Mouse (Mus musculus): Measurements from ENCODE around the gene Pla2g5. TPM values are rescaled to one million over a fixed set of nuclear protein-coding genes. Genes with fewer than 3 reads are reported as not detected.
A peak's percentile ranks its signal among the peaks of the same experiment; 100 is the strongest.
"Not testable (repeated sequence)": the region's sequence is repeated elsewhere in the genome, so short reads cannot be mapped to it uniquely, and the experiment has no call there.

Pla2g5 gene
- polyA plus RNA-seq, 1 experiment from 2014 or later = 0.59 TPM

GRCm38 (mm10) chr4:138878783-138879182, 15.5 kb upstream of the Pla2g5 start:
- H3K4me2 ChIP-seq (replicated peaks) = no peak overlapping the region
- H3K4me1 ChIP-seq (replicated peaks) = peaks cover 12% of the 10 kb centered on the region; the same call in 1 of the 2 replicates
- H3K4me3 ChIP-seq (replicated peaks) = no peak overlapping the region
- 73% methylated on average over 8 of the region's 8 CpGs for WGBS
- no peak for ATAC-seq
- H3K9me3 ChIP-seq = no peaks in the 10 kb centered on the region
- no peak overlapping the region for H3K9ac ChIP-seq (replicated peaks)
- H3K27me3 ChIP-seq = peaks cover 13% of the 10 kb centered on the region; the same call in 1 of the 2 replicates
- H3K36me3 ChIP-seq = no peaks in the 10 kb centered on the region
- H3K27ac ChIP-seq = no peak overlapping the region

DNA sequence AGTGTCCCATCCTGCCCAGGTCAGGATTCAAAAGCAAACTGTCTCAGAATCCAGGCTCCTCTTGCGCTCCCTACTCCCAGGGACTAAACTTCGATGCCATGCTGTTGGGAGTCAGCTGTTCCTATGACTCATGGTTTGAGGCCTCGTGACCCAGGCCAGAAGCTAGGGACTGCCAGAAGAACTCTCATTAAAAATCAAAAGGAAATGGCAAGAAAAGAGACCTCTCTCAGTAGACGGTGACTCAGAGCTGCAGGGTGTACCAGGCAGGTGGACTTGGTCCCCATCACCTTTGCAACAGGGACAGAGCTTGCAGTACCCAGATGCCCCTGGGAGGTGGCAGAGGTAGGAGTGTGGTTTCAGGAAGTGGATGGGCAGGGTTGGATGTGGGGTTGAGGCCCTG, 14.4 kb upstream of the Pla2g5 start, which contains the start of gene Pla2g2e:
Gene Pla2g2e, plus strand, starts transcription at position 212 of the 400 bp plus-strand sequence.
- no peak for ATAC-seq

GRCm38 (mm10) chr4:138875986-138876385, 12.7 kb upstream of the Pla2g5 start:
- ATAC-seq = no peak
- Histone ChIP-seq H3K27me3 (peaks cover 2% of the 10 kb centered on the region; the same call in 1 of the 2 replicates), H3K36me3 (no peaks in the 10 kb centered on the region), H3K4me1 (replicated peaks) (no peaks in the 10 kb centered on the region), H3K9me3 (no peaks in the 10 kb centered on the region), H3K4me3 (replicated peaks) (no peak overlapping the region), H3K4me2 (replicated peaks) (no peak overlapping the region), H3K9ac (replicated peaks) (no peak overlapping the region), H3K27ac (no peak overlapping the region)
- WGBS = 94% methylated on average over 2 of the region's 2 CpGs

More for the DNA sequence above, 14.4 kb upstream of the Pla2g5 start, which contains the start of gene Pla2g2e:
- no peak within 1 kb of the TSS for H3K27ac ChIP-seq
- WGBS = 77% methylated on average over 4 of the region's 4 CpGs
- no peaks in the 10 kb centered on the region for H3K36me3 ChIP-seq
- no peak within 1 kb of the TSS for H3K9ac ChIP-seq (replicated peaks)
- peaks cover 13% of the 10 kb centered on the region; the same call in 1 of the 2 replicates for H3K27me3 ChIP-seq
- peaks cover 12% of the 10 kb centered on the region; the same call in 1 of the 2 replicates for H3K4me1 ChIP-seq (replicated peaks)
- H3K4me2 ChIP-seq (replicated peaks) = no peak within 1 kb of the TSS
- H3K9me3 ChIP-seq = no peaks in the 10 kb centered on the region
- no peak within 1 kb of the TSS for H3K4me3 ChIP-seq (replicated peaks)

DNA sequence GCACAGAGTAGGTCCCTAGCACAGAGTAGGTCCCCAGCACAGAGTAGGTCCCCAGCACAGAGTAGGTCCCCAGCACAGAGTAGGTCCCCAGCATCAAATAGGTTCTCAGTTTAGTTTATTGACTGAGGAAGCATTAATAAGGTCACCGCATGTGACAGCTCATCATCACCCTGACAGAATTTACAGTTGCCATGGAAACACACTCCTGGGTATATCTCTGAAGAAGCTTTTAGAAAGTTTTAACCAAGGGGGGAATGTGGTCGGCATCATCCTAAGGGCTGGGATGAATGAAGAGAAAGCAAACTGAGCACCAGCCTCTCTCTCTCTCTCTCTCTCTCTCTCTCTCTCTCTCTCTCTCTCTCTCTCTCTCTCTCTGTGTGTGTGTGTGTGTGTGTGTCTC, 12.0 kb upstream of the Pla2g5 start:
- H3K27ac ChIP-seq; H3K4me1 ChIP-seq (replicated peaks); H3K4me2 ChIP-seq (replicated peaks); H3K9me3 ChIP-seq; ATAC-seq; H3K36me3 ChIP-seq; H3K9ac ChIP-seq (replicated peaks); H3K27me3 ChIP-seq; H3K4me3 ChIP-seq (replicated peaks): not testable (repeated sequence)
- 77% methylated on average over 2 of the region's 2 CpGs for WGBS

GRCm38 (mm10) chr4:138873864-138874263, 10.6 kb upstream of the Pla2g5 start, which contains the start of gene Gm13030:
Gene Gm13030 (minus strand): TSS chr4:138873964.
- H3K9ac ChIP-seq (replicated peaks) = no peak within 1 kb of the TSS
- no peaks in the 10 kb centered on the region for H3K27me3 ChIP-seq
- H3K4me2 ChIP-seq (replicated peaks) = no peak within 1 kb of the TSS
- no peaks in the 10 kb centered on the region for H3K4me1 ChIP-seq (replicated peaks)
- no peak within 1 kb of the TSS for H3K27ac ChIP-seq
- no peak within 1 kb of the TSS for H3K4me3 ChIP-seq (replicated peaks)
- ATAC-seq = no peak
- WGBS = 85% methylated on average over 6 of the region's 6 CpGs
- H3K9me3 ChIP-seq = no peaks in the 10 kb centered on the region
- H3K36me3 ChIP-seq = no peaks in the 10 kb centered on the region

GRCm38 (mm10) chr4:138868666-138869065, 5.4 kb upstream of the Pla2g5 start:
- 58% methylated on average over 8 of the region's 8 CpGs for WGBS
- H3K36me3 ChIP-seq = no peaks in the 10 kb centered on the region
- no peaks in the 10 kb centered on the region for H3K4me1 ChIP-seq (replicated peaks)
- no peak overlapping the region for H3K9ac ChIP-seq (replicated peaks)
- no peaks in the 10 kb centered on the region for H3K9me3 ChIP-seq
- no peak overlapping the region for H3K27ac ChIP-seq
- no peak overlapping the region for H3K4me3 ChIP-seq (replicated peaks)
- no peak for ATAC-seq
- H3K4me2 ChIP-seq (replicated peaks) = no peak overlapping the region
- no peaks in the 10 kb centered on the region for H3K27me3 ChIP-seq

DNA sequence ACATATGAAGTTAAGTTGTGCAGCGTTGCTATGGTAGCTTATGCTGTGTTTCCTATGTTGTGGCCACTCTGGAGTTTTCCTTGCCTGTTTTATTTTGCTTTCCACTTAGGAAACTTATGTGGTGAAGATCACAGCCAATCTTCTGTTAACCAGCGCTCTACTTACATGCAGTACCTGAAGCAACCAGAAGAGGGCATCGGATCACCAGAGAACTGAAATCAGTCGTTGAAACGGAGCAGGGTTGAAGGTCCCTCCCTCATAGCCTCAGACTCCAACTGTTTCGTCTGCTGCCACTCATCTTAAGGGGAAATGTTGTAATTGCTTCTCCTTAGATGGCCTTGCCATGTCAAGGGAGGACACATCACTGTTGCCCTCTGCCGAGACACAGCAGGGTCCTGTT, 3.1 kb upstream of the Pla2g5 start:
- H3K27me3 ChIP-seq = no peaks in the 10 kb centered on the region
- no peaks in the 10 kb centered on the region for H3K9me3 ChIP-seq
- ATAC-seq = no peak
- H3K4me2 ChIP-seq (replicated peaks) = no peak overlapping the region
- 16% methylated on average over 7 of the region's 7 CpGs for WGBS
- H3K36me3 ChIP-seq = no peaks in the 10 kb centered on the region
- H3K27ac ChIP-seq = no peak overlapping the region
- H3K4me3 ChIP-seq (replicated peaks) = no peak overlapping the region
- H3K9ac ChIP-seq (replicated peaks) = no peak overlapping the region
- H3K4me1 ChIP-seq (replicated peaks) = no peaks in the 10 kb centered on the region

DNA sequence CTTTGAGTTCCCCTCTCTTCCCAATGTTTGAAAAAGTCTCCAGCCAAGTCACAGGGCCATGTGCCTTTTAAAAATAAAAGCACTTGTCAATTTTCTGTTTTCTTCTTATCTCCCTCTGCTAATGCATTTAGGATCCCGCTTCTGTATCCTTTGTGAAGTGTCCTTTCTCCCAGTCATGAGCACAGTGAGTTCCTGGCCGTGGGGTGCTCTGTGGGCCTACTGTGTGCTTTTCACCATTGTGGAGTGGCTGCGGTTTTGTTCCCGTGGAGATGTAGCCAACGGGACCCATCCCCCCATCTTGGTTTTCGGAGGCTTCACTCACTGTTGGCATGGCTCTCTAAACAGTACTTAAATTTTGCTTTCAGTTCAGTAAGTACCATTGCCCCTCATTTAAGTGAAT, 2.7 kb upstream of the Pla2g5 start:
- ATAC-seq = no peak
- H3K9me3 ChIP-seq = no peaks in the 10 kb centered on the region
- no peak overlapping the region for H3K4me2 ChIP-seq (replicated peaks)
- no peaks in the 10 kb centered on the region for H3K36me3 ChIP-seq
- no peaks in the 10 kb centered on the region for H3K27me3 ChIP-seq
- H3K4me3 ChIP-seq (replicated peaks) = no peak overlapping the region
- no peak overlapping the region for H3K9ac ChIP-seq (replicated peaks)
- WGBS = 70% methylated on average over 6 of the region's 6 CpGs
- no peaks in the 10 kb centered on the region for H3K4me1 ChIP-seq (replicated peaks)
- no peak overlapping the region for H3K27ac ChIP-seq

DNA sequence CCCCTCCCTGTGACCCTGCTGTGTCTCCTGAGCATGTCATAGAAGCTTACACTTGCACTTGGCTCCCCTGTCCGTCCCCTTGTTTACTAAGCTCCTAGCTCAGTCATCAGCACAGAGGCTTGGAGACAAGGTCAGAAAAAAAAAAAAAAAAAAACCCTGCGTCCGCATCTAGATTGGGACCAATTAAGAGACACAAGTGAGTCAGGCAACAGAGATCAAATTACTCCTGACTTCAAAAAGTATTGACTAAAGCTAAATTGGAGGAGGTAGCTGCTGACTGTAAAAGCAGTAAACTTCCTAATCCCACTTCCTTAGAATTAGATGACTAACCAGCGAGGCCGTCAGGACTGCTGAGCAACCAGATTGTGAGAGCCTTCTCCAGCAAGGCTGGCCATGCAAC, 1.8 kb upstream of the Pla2g5 start:
- Histone ChIP-seq H3K9ac (replicated peaks) (no peak overlapping the region), H3K9me3 (no peaks in the 10 kb centered on the region), H3K36me3 (no peaks in the 10 kb centered on the region), H3K27me3 (no peaks in the 10 kb centered on the region), H3K27ac (no peak overlapping the region), H3K4me1 (replicated peaks) (no peaks in the 10 kb centered on the region), H3K4me2 (replicated peaks) (no peak overlapping the region), H3K4me3 (replicated peaks) (no peak overlapping the region)
- no peak for ATAC-seq
- WGBS = 64% methylated on average over 5 of the region's 5 CpGs

DNA sequence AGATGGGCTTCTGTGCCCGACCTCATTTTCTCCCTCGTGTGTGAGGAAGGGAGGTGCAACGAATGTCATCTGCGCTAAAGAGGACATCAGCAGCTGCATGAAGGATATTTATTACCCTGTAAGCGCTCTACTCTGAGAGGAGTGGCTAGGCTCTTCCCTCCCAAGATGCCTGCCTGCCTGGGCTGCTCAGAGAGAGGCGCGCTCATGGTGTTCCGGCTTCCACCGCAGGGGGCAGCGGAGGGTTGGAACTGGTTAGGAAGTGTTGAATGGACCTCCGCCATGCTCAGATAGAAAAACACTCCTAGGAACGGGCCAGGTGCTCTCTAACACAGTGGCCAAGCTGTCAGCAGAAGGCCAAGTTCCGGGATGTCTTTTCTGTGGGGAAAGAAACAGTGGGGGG, 3.6 kb downstream of the Pla2g5 start:
- no peaks in the 10 kb centered on the region for H3K27me3 ChIP-seq
- peak overlapping the region; percentile 51 for H3K4me2 ChIP-seq (replicated peaks)
- H3K27ac ChIP-seq = no peak overlapping the region
- no peaks in the 10 kb centered on the region for H3K4me1 ChIP-seq (replicated peaks)
- H3K9ac ChIP-seq (replicated peaks) = peak overlapping the region; percentile 44; the same call in 1 of the 2 replicates
- no peaks in the 10 kb centered on the region for H3K9me3 ChIP-seq
- H3K4me3 ChIP-seq (replicated peaks) = peak overlapping the region; percentile 36
- no peaks in the 10 kb centered on the region for H3K36me3 ChIP-seq
- peak; percentile 89 for ATAC-seq
- WGBS = 7% methylated on average over 13 of the region's 13 CpGs

DNA sequence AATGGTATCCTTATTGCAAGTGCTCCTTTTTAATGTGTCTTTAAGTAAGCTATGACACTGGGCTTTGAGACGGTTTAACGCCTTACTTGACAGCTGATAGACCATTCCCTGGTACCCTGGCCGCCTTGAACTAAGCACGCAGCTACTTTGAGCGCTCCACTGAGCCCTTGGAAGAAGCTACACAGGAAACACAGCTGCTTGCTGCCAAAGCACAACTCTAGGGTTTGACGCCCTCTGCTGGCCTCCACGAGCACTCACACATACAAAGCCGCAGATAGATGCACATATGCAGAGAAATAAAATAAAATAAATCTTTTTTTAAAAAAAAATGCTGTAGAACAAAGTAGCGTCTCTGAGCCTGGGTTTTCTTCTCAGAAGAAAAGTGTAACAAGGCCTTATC, 4.0 kb downstream of the Pla2g5 start:
- Histone ChIP-seq H3K4me2 (replicated peaks) (peak overlapping the region; percentile 51), H3K4me1 (replicated peaks) (no peaks in the 10 kb centered on the region), H3K9ac (replicated peaks) (0 out of 2 replicates have a peak overlapping the region, but pooled peaks have one; percentile 44), H3K4me3 (replicated peaks) (peak overlapping the region; percentile 36), H3K27me3 (no peaks in the 10 kb centered on the region), H3K36me3 (no peaks in the 10 kb centered on the region), H3K27ac (no peak overlapping the region), H3K9me3 (no peaks in the 10 kb centered on the region)
- WGBS = 15% methylated on average over 9 of the region's 9 CpGs
- ATAC-seq = peak; percentile 58

DNA sequence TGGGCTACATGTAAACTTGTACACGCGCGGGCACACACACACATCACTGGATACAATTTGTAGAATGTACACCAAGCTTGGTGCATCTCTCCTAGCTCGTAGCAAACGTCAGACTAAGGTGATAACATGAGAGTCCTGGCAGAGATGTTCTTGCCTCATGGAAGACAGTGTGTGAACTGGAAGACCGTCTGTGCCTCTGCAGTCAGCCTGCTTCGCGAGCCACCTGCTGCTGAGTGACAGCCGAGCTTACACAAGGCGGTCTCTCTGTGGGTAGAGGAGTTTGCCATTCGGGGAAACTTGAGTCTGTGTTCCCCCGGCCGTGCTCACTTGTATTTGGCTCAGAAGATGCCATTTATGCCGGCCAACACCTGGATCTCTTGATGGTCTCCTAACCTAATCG, 4.8 kb downstream of the Pla2g5 start:
- H3K9me3 ChIP-seq = no peaks in the 10 kb centered on the region
- no peaks in the 10 kb centered on the region for H3K27me3 ChIP-seq
- WGBS = 88% methylated on average over 15 of the region's 15 CpGs
- no peak overlapping the region for H3K27ac ChIP-seq
- no peak overlapping the region for H3K4me3 ChIP-seq (replicated peaks)
- ATAC-seq = no peak
- H3K36me3 ChIP-seq = no peaks in the 10 kb centered on the region
- no peak overlapping the region for H3K9ac ChIP-seq (replicated peaks)
- no peaks in the 10 kb centered on the region for H3K4me1 ChIP-seq (replicated peaks)
- no peak overlapping the region for H3K4me2 ChIP-seq (replicated peaks)

DNA sequence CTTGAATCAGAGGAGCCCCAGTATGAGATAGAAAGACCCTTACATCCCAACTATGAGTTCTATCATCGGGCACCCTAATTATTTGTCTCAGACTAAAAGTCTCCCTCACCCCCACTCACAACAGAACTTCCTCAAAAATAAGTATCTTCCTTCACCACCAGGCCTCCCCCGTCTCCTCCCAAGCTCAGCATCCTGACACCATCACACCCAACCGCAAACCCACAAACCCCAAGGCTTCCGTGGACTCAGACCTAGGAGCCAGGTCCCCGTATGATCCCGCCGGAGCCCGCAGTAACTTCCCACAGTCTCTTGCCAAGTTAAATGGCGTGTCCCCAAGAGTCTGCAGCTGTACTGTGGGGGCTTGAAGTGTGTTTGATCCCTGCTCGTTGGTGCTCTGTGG, 5.7 kb downstream of the Pla2g5 start:
- H3K9me3 ChIP-seq = no peaks in the 10 kb centered on the region
- H3K36me3 ChIP-seq = no peaks in the 10 kb centered on the region
- H3K27ac ChIP-seq = no peak overlapping the region
- no peaks in the 10 kb centered on the region for H3K27me3 ChIP-seq
- H3K4me3 ChIP-seq (replicated peaks) = no peak overlapping the region
- ATAC-seq = no peak
- no peak overlapping the region for H3K4me2 ChIP-seq (replicated peaks)
- H3K4me1 ChIP-seq (replicated peaks) = no peaks in the 10 kb centered on the region
- 90% methylated on average over 10 of the region's 10 CpGs for WGBS
- H3K9ac ChIP-seq (replicated peaks) = no peak overlapping the region

Data from midbrain, embryonic 13.5 days (tissue).